Mouse (Mus musculus): ENCODE results near the gene Nup210l.
"Not testable (repeated sequence)": the region's sequence is repeated elsewhere in the genome, so short reads cannot be mapped to it uniquely, and the experiment has no call there.

DNA sequence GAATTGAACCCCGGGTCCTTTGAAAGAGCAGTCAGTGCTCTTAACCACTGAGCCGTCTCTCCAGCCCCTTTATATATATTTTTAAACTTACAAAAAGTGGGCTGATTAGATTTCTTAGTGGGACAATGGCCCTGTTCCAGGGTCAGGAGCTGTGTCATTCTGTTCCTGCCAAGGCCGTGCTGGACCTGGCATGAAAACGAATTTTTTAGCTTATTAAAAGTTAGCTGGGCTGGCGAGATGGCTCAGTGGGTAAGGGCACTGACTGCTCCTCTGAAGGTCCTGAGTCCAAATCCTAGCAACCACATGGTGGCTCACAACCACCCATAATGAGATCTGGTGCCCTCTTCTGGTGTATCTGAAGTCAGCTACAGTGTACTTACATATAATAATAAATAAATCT lies 18.1 kb downstream of the Nup210l start:
- not testable (repeated sequence) for TF ChIP-seq CTCF, POLR2A (IDR thresholded peaks at IDR 0.05; ENCODE audit: extremely low read depth, insufficient read depth, low read length)

Data from cortical plate, adult 2 months (tissue).